Mouse (Mus musculus) ZHBTc4 (cell line): ENCODE data around the gene Aff1.

Experiments used
- DNase-seq: peaks from one replicate; pipeline ENCODE4 v3.0.0-alpha.2; 2011; ENCODE audit warnings: low read depth, low spot score

Gene Aff1

DNA sequence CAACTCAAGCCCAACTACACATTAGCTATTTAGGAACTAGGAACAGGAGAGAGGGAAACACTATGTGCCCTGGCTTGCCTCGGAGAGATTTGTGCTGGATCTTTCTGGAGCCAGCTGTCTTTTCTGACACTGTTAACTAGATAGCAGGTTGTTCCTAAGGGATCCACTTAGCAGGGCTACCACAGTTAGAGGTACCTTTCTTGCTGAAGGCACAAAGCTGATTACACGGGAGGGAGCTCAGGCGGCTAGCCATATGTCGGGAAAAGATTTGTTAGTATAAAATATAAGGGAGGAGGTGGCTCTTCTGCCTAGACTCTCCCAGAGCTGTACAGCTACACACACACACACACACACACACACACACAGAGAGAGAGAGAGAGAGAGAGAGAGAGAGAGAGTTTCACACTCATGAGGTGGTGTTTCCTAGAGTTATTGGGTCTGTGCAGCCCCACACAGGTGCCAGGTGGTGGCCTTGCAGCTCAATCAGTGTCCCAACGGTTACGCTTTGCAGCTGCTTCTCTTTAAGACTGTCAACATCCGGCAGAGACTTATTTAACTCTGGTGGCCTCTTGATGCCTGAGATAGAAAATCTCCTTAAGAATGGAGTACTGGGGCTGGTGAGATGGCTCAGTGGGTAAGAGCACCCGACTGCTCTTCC is 34.2 kb downstream of the Aff1 start:
- DNase-seq: peak; percentile 64

DNA sequence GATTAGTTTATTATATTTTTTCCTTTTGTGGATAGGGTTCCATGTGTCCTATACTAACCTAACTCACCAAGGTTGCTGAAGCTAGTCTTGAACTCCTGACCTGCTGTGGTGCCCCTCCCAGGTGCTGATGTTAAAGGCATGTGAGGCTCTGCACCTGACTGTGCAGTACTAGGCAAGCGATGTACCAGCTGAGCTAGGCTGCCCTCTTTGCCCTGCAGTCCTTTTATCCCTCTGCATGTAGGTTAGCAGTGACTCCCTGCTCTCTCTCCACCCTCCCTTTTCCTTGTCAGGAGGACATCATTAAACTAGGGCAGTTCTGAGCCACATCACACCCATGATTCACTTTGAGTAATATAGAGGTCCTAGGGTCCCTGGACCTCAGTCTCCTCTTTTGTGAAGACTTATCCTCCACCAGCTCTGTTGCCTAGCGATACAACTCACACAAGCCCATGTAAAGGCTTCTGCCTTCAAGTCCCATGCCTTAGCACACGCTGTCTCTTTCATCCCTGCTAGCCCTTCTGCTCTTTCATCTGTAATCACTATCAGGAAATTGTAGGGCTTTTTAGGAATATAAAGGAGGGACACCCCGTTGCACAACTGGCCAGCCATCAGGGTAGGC is 35.7 kb downstream of the Aff1 start:
- DNase-seq: no peak

- DNase-seq: no peak
Measured at GRCm38 (mm10) chr5:103729225-103729624, 37.1 kb downstream of the Aff1 start.

GRCm38 (mm10) chr5:103730142-103730541 is 38.0 kb downstream of the Aff1 start:
- DNase-seq: no peak

- no peak for DNase-seq
Measured at GRCm38 (mm10) chr5:103730727-103731126, 38.6 kb downstream of the Aff1 start.

- DNase-seq: no peak
Measured at GRCm38 (mm10) chr5:103732581-103732980, 40.4 kb downstream of the Aff1 start.

GRCm38 (mm10) chr5:103735411-103736112 is 43.4 kb downstream of the Aff1 start:
- DNase-seq: peak; percentile 86

DNA sequence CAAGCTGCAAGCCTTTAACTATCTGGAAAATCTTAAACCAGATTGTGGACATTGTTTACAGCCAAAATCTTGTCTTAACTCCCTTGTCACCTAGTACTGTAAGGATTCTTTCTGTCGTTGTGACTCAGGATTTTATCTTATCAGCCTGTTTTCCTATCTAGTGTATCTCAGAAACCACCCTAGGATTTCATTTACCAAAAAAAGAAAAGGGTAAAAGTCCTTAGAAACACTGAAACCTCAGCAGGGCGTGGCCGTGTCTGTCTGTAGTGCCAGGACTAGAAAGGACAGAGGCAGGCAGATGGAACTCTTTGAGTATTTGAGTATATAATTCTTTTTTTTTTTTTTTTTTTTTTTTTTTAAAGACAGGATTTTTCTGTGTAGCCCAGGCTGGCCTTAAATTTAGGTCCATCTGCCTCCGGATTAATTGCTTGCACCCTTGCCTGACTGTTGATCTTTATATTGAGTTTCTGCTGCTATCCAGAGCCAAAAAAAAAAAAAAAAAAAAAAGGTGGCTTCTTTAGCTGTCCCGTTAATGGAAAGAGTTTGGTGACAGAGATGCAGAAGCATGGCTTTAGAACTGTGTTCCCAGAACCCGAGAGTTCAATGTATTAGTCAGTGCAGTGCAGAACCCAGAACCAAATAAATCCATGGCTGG is 44.5 kb downstream of the Aff1 start:
- DNase-seq: no peak

GRCm38 (mm10) chr5:103737208-103738066 is 45.3 kb downstream of the Aff1 start:
- DNase-seq: no peak

DNA sequence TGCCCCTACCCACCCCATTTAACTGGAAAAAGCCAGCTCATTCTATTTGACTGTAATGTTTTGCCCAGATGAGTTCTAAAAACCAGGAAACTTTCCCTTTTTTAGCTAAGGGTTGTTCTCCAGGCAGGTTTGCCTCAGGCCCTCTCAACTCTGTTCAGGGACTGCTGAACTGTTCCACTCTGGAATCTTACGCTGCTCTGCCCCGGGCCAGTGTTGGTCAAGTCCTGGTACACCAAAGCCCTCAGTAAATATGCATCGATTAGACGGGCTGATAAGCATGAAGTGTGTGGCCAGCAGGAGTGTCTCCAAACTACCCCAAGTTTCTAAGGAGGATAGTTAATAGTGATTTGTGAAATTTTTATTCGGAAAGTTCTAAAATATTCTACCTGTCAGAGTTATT is 46.3 kb downstream of the Aff1 start:
- DNase-seq: no peak

GRCm38 (mm10) chr5:103739163-103739562 is 47.0 kb downstream of the Aff1 start:
- DNase-seq: no peak

DNA sequence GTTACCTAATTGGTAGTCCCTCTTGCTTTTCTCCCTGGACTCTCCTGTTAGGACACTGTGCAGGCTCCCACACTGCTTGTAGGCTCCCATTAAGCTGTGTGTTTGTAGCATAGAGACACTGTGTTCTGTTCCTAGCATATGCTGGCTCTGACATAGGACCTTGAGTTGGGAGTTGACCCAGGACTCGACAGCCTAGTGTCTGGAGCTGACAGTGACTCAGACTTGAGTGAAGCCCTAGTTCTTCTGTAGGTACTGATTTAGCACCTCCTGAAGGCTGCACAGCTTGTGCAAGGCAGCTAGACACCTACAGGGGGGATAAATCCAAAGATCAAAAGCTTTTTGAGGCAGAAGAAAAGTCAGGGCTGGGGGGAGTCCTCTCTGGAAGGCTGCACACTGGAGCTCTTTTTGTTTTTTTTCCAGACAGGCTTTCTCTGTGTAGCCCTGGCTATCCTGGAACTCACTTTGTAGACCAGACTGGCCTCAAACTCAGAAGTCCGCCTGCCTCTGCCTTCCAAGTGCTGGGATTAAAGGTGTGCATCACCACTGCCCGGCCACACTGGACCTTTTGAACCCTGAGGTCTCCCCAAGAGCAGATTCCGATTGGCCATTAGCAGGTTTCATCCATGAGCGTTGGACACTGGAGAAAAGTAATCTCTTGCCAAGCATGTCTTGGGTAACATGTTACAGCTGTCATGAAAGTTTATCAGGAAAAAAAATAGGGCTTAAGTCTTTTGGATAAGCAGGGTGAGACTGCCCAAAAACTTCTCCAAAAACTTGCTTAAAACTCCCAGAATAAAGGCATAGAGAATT is 48.1 kb downstream of the Aff1 start:
- DNase-seq: no peak

- no peak for DNase-seq
Measured at GRCm38 (mm10) chr5:103740903-103741246, 48.7 kb downstream of the Aff1 start.

DNA sequence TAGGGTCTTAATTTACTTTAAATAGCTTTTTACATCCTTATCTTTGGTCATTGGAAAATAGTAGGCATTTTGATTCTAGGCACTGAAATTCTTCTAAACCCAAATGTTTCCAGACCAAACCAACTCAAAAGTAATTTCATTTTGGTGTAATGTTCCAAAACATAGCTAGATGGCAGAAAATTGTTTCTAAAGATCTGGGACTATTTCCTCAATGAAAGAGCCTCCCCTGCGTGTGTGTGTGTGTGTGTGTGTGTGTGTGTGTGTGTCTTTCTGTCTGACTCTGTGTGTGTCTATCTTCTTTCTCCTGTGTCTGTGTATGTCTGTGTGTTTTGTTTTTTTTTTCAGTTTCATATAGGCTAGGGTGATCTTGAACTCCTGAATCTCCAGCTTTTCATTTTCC is 49.3 kb downstream of the Aff1 start:
- no peak for DNase-seq

DNA sequence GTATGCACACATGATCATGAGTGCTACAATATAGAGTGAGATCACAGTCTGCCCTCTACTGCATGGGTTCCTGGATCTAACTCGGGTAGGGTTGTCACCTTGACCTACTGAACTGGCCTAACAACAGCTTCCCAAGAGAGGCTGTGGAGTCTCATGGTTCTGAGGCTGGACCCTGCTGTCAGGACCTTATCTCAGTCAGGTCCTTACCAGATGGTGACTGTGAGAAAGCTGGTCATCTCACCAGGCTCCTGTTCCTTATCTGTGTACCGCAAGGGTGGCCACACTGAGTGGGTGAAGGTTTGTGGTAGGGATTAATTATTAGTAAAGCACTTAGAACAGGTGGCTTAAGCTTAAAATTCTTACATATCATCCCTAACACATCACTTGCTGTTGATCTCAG is 49.8 kb downstream of the Aff1 start:
- DNase-seq: no peak

- no peak for DNase-seq
Measured at GRCm38 (mm10) chr5:103744531-103744930, 52.4 kb downstream of the Aff1 start.

GRCm38 (mm10) chr5:103745635-103746034 is 53.5 kb downstream of the Aff1 start:
- no peak for DNase-seq

GRCm38 (mm10) chr5:103746561-103747085 is 54.4 kb downstream of the Aff1 start:
- no peak for DNase-seq

GRCm38 (mm10) chr5:103747098-103747497 is 54.9 kb downstream of the Aff1 start:
- DNase-seq: no peak

DNA sequence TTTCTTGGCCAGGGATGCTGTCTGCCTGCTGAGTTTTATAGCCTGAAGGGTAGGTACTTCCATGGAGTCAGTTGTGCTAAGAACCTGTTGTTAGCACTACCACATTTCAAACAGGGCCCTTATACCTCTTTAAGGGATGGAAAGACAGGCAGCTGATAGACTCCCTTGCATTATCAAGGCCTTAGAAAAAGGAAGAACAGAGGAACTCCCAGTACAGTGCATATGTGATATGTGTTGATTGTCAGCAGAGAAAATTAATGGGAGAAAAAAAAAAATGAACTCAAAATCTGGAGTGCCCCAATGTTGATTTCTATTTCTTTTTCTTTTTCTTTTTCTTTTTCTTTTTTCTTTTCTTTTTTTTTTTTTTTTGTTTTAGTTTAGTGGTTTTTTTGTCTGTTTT is 56.2 kb downstream of the Aff1 start:
- no peak for DNase-seq
